Mouse (Mus musculus): ENCODE measurements around the gene Dmbx1.
A peak's percentile ranks its signal among the peaks of the same experiment; 100 is the strongest.

The Dmbx1 gene

DNA sequence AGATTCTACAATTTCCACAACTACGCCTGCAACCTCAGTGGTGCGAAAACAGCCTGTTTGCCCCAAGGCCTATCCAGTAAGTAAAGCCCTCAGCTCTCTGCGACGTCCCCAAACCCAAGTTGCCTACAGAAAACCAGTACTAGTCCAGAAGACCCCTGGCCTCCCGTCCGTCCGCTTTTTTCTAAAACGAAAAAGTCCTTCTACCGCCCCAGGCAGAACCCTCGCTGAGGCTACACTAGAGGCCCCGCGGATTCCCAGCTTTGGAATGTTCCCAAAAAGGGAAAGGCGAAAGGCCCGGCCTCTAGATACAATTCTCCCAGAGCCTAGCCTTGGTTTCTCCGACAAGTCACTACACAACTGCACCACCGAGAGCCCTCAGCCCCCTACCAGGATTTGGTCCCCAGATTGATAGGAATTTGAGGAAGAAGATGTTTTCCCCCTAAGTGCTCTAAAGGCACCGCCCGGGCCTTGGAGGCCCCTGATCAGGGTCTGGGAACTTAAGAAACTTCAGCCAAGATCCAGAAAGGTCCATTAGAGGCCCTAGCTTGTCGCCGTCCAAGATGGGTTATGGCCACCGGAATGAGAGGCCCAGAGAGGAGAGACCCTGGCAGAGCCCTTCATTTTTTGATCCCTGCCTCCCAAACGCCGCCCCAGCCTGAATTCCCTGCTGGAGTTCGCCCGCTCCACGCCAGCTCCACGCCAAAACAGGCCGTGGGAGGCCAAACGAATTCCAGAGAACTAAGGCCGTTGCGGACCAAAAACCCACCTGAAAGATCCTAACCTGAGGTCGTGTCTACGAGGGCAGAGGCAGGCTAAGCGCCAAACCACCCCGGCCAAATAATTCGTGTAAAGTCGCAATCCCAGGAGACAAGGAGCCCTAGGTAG lies 1.2 kb downstream of the Dmbx1 start:
- DNase-seq: no peak

DNA sequence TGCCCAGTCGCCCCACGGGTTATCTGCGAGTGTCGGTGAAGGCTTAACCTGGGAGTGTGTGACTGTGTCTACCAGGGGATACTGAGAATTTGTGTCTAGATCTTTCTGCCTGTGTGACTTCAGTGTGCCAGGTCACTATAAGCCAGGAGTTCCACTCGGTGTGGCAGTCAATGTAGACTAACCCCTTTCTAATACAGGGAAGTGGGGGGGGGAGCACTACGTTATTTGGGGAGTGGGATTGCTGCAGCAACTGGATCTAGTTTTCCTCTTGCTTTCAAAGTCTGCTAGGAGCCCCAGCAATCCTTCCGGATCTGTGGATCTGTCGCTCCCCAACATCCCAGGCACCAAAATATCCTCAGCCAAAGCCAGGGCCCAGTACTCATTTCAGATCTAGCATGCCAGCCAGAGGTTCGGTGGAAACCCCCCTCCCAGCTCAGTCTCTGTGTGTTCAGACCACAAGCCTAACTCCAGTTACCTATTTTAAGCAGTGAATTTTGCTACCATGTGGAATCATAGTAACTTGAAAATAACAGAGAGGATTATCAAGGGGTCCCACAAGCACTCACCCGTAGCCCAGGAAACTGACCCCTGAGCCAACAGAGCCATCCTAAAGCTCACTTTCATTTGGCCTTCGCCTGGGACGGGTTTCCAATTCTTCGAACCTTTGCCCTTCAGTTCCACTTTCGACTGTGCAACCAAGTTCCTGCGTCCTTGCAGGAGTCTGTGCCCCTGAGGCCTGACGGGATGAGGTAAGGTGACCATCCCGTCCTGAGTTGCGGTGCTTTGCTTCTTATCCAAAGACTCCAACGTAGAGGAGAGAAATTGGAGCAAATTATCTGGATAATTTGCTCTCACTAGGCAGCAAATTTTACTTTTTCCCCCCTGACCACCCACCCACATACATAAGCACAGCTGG lies 2.4 kb downstream of the Dmbx1 start:
- DNase-seq: no peak

DNA sequence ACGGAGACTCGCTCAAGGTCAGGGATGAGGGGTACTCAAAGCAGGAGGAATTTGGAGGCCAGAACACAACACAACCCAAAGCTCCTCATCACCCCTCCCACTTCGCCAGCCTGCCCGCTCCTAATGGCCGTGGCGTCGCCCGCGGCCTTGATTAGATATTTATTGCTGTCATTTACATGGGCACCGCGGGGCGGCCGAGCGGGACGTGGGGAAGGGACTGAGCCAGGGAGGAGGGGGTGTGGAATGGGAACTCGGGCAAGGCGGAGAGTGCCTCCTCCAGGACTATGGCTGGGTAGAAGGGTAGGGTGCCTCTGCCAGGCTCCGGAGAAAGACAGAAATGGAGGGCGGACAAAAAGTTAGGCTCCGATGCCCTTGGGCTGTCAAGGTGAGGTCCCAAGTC lies 3.1 kb downstream of the Dmbx1 start:
- DNase-seq: no peak

DNA sequence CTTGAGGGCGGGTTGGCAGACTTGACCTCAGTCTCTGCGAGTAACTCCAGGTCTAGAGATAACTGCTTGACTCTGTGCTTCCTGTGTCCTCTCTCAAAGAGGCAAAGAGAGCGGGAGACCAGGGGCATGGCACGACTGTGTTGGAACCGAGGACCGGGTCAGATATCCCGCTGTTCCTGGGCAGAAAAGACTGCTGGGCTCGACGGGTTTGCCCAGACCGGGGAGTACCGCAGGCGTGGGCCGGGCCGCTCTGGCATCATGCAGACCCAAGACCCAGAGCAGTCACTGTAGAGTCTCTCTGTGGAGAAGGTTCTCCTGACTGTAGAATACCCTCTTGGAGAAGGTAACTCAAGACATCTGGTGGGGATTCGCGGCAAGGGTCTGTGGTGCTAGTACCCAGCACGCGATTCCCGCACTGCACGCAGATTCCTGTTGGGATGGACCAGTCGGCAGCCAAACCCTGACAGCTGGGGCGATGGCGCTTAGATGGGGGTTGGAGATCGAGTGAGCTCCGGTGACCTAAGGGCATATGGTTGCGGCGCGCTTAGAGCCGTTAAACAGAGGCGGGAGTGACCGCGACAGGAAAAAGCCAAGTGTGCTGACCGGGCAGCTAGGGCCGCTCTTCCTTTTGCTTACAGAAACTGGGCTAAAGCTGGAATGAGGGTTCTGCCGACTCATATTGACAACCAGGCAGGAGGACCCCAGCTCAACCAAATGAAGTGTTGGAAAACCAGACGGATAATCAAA lies 3.7 kb downstream of the Dmbx1 start:
- DNase-seq: no peak

DNA sequence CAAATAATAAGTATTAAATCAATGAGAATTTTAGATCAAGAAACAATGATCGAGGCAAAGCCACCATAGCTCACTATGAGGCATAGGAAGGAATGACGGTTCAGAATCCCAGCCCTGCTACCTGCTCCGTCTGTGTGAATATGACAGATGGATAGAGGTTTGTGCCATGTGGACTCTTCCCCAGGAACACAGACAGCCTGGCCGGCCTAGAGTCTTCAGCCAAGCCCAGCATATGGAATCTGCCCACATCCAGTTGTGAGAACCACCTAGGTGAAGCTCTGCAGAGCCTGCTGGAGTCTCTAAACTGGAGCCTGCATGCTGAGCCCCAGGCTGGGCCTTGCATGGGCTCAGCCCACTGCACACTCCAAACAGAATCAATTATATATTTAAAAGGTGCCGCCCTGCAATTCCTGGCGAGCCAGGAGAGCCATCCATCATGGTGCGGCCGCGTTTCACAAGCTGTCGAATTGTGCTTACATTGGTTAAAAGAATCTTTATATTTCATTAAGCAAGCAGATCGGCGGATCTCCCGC lies 8.1 kb downstream of the Dmbx1 start:
- DNase-seq: no peak

DNA sequence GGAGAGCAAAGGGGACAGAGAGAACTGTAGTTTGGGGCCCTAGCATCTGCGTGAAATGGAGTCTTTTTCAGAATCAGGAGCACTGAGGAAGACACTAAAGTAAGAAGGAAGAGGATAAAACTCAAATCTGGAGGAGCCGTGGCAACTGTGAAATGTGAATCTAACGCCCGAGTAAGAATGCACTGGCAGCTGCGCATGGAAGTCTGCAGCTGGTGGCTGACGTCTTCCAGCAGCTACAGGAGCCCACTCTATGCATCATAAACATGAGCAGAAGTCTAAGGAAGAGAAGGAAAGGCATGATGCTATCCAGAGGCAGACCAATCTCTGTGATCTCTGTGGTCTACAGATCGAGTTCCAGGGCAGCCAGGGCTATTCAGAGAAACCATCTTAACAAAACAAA lies 12.1 kb downstream of the Dmbx1 start:
- DNase-seq: no peak

DNA sequence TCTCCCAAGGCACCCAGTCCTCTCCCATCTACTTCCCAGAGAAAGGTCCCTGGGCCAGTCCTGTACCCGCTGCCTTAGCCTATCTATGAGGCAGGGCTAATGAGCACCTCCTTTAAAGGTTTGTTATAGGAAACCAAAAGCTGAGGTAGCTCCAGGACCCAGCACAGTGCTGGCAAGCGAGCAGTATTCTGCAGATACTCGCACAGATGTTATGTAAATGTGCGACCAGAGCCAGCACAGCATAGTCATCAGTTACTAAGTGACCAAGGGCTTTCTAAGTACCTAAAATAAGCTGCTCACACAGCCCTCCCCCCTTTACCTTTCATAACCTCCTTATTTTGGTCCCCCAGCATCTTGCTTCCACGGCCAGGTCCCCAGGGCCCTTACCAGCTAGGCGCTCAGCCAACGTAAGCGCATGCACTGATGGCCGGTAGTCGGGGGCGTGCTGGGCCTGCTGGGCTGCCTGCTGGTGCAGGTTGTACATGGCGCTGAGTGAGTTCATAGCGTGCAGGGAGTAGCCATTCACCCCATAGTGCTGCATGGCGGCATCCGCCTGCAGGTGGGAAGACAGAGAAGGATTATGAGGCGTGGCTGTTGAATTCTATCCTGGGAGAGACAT lies 16.4 kb downstream of the Dmbx1 start:
- DNase-seq: no peak

DNA sequence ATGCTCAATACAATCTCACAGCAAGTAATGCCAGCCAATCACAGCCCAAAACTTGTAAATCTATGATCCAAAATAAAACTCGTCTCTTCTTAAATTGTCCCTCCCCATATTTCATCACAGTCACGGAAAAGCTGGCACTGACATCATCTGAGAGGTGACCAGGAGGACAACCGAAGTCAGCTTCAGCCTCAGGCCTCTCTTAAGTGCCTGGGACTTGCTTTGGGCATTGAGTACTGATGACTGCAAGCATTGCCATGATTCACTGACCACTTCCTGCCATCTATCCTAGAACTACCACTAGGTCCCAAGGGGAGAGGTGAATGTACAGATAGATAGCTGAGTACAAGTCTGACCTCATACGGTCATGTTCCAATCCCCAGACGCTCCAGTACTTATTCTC lies 17.0 kb downstream of the Dmbx1 start:
- DNase-seq: no peak

DNA sequence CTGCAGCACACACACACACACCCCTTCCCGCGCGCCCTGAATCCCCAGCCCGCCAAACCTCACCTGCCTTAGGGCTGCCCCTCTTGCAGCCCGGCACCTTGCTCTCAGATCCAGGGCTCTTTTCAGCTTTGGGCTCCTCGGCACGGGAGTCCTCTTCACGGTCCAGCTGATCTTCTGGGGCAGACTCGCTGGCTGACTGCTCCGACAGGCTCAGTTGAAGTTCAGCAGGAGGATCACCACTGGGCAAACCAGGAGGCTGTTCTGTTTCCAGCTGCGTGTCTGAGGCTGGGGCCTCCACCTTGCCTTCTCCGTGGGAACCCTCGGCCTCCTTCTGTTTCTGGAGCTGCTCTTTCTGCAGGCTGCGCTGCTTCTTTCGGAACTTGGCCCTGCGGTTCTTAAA lies 19.8 kb downstream of the Dmbx1 start:
- DNase-seq: no peak

DNA sequence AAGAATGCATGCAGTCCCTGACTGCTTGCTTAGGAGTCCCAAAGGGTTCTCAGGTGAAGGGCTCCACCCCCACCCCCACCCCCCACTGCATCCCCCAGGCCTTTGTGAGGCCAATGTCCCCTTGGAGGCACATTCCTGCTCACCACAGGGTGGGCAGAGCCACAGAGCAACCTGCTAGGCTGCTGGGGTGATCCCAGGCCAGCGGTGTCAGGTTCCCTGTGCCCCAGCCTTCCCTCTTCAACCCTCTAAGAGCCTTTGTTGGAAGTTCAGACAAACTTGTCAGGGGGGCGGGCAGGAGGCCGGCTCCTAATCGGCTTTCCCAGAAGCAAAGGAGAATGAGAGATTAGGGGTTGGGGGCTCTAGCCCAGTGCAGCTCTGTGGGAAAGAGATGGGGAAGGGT lies 28.1 kb downstream of the Dmbx1 start:
- no peak for DNase-seq

DNA sequence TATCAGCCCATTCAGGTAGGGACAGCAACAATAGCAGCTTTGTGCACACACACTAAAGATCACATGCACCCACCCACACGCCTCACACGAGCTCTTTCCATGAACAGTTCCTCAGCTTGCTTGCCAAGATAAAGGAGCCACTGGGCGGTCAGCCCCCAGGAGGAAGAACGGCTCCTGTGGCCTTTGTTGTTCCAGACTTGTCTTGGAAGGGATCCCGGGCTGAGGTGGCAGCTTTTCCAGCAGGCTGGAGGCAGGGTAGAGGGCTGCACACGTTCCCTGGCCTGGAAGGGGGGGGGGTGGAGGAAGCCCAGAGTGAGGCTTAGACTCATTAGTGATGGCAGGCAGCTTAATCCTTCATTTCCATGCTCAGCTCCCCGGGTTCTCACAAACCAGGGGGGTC lies 31.1 kb downstream of the Dmbx1 start:
- DNase-seq: no peak

DNA sequence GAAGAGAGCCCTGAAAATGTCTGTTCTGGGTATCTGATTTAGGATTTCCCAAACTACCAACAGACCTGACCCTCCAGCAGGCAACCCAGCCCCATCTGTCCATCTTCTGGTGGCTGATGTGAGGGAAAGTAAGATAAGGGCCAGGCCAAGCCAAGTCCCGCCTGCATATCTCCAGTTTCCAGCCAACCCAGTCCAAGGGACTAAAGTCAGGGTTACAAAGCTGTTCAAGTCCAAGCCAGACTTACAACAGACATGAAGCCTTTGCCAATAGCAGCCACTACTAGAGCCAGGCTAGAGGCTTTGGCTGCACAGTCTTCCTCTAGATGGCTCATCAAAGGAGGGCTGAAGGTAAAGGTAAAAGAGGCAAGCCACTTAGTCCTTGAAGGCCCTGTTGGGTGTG lies 31.7 kb downstream of the Dmbx1 start:
- no peak for DNase-seq

DNA sequence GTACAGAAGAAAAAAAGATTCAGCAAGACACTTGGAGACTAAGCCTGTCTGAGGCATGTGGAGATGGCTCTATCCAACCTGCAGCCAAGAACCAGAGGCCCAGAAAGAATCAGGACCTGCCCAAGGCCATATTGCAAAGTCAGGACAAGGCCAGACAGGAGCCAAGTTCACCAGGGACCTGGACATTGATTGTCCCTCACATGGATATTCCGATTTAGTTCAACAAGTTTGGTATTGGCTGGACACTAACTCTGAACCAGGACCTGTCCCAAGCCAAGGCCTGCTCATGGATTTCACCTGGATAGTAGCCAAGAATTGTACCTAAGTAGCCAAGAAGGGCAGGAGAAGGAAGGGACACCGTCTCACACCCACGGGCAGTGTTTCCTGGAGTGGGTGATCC lies 32.9 kb downstream of the Dmbx1 start:
- DNase-seq: no peak

DNA sequence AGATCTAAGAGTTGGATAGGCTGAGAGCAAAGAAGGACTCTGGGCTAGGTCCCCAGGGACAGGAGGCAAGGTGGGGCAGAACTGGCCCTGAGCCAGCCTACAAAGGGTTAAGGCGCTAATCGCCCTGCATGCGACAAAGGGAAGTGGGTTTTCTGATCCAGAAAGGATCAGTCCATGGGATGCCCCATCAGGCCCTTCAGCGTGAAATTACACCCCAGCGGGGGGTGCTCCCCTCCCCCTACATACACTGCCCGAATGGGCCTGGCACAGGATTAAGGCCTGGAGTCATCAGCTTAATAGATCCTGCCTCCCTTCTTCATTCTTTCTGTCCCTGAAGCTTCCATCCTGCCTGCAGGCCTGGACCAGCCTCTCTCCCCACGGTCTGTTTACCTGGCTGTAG lies 34.0 kb downstream of the Dmbx1 start:
- no peak for DNase-seq

DNA sequence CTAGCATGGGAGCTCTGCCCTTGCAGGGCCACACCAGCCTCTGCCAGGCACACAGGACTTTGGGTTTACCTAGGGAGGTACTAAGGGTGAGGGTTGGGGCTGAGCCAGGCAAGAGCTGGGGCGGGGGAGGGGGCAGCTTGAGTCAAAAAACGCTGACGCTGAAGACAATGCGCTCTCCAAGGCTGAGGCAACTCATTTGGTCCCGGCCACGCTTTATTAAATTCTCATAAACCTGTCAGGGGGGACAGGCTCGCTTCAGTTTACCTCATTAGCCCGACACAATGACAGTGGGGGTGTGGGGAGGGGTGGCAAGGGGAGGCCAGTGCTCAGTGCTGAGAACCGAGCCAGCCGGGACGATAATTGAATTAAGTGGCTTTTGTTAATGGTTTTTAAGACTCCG lies 35.4 kb downstream of the Dmbx1 start:
- DNase-seq: no peak

DNA sequence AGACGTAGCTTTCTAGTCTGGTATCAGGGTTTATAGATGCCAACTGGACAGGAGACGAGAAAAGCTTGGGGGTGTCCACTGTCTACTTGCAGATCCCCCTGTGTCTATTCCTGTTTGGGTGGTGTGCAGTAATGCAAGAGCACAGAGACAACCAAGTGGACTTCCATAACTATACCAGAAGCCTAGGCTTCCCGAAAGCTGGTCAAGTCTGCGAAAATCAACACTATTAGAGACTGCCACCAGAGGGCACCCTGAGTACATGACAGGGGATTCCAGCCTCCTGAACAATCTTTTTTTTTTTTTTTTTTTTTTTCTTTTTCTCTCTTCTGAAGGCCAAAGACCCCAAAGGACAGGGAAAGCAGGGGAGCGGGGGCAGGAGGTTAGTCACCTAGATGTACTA lies 36.9 kb downstream of the Dmbx1 start:
- DNase-seq: peak; percentile 46

DNA sequence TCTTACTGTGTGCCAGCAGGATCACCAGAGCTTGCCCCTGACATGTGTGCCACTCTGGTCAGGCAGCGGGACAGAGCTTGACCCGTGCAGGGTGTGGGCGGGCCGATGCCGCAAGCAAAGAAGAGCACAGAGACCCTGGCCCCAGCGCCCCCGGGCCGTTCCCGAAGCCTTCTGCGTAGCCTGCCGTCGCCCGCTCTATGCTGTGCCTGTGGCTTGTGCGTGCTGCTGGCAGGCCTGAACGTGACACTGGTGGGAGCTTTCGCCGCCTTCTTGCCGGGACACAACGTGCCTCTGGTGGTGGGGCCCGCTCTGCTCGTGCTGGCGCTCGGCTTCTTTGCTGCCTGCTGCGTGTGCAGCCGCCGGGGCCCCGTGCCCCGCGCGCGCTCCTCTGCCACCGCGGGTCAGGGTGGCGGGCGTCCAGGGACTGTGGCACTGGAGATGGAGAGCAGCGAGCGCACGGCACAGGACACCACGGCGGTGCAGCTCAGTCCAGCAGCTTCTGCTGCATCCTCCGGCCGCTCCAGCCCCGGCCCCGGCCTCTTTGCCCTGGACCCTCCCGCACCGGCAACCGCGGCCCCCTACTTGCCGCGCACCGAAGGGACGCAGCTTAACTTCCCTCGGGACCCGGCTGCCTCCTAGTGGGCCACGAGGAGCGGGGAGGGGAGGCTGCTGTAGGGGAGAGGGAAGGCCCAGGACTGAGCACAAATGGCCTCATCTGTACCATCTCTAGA lies 41.7 kb downstream of the Dmbx1 start:
- no peak for DNase-seq

DNA sequence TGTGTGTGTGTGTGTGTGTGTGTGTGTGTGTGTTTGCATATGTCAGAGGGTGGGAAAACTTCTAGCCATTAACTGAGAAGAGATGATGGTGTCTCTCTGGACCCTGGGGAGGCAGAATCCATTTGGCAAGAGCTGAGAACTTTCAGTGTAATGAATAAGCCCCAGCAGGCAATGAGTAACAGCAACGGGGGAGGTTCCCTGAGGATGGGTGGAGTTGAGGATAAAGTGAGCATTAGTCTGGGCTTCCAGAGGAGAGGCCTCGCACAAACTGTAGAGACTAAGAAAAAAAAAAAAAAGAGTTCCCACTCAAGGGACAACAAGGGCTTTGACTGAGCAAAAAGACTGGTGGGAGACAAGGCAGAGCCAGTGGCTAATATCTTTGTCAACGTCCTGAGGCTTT lies 45.4 kb downstream of the Dmbx1 start:
- DNase-seq: no peak

DNA sequence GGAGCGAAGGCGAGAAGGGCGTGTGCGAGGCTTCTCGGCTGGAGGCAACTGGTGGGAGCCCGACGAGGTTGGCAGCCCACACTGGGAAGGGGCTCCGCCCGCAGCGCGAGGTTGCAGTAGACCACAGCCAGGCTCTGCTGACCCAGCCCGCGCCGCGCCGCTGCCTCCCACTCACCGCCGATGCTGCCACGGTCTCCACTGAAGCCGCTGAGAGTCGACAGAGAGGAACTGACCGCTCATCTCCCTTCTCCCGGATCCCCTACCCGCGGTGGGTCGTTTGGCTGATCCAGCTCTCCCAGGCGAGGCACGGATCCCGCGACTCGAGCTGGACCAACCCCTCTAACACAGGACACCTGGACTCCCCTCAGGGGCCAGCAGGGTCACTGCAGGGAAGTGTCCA lies 49.2 kb downstream of the Dmbx1 start, which contains the start of gene 6430628N08Rik:
TSS of gene 6430628N08Rik (plus strand) at position 113 of the 400 bp plus-strand sequence.
- DNase-seq: no peak

DNA sequence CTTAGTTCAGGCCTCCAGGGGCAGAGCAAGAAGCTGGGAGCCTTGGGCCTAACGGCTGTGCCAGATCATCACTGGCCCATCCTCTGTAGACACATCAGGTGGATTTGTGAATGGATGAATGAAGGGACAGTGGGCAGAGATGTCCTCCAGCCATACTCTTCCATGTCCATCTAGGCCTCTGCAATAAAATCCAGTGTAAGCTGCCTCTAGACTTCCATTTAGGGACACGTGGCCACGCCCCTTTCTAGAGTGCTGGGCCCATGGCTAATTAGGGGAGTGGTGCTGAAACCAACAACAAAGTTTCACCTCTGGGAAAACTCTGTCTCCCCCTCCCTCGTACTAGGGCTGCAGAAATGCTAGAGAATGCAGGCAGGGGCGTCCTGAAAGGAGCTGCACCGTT lies 49.7 kb downstream of the Dmbx1 start:
- no peak for DNase-seq

DNA sequence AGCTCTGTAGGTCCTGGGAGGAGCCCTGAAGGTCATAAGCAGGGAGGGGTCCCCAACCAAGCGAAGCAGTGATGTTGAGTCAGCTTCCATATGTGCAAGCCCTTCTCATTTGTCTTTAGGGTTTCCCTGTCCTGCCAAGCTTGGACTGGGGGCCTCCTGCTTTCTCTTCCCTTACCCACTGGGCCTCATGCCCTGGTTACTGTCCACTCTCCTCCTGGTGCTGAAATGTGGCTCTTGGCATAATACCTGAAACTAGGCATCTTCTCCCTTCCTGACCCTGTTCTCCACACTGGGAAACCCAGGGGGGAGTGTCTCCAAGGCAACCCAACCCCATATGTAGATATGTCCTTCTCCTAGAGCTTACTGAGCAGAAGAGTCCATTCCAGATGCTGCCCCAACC lies 52.9 kb downstream of the Dmbx1 start:
- no peak for DNase-seq

DNA sequence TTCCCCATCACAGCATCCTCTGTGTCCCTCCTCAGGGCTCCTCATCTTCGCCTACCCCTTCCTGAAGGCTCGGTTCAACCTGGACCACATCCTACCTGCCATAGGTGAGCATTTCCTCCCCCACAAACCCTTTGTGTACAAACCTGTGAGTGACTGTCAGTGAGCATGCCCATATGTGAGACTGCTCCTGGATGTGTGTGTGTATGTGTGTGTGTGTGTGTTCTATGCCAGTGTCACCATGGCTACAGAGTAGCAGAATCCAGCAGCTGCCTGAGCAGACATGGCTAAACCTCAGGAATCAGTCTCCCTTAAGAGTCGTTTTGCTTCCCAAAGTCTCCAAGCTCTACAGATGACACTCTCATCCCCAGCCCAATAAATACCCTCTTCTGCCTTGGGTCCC lies 53.9 kb downstream of the Dmbx1 start:
- DNase-seq: no peak
